Mouse (Mus musculus): ENCODE measurements around the gene Eif2b5. TPM values are rescaled to one million over a fixed set of nuclear protein-coding genes. Genes with fewer than 3 reads are reported as not detected.

Eif2b5 gene
- total RNA-seq (2023), result 42.8 to 52.1 TPM (median 47.2 TPM) in 4 replicates

DNA sequence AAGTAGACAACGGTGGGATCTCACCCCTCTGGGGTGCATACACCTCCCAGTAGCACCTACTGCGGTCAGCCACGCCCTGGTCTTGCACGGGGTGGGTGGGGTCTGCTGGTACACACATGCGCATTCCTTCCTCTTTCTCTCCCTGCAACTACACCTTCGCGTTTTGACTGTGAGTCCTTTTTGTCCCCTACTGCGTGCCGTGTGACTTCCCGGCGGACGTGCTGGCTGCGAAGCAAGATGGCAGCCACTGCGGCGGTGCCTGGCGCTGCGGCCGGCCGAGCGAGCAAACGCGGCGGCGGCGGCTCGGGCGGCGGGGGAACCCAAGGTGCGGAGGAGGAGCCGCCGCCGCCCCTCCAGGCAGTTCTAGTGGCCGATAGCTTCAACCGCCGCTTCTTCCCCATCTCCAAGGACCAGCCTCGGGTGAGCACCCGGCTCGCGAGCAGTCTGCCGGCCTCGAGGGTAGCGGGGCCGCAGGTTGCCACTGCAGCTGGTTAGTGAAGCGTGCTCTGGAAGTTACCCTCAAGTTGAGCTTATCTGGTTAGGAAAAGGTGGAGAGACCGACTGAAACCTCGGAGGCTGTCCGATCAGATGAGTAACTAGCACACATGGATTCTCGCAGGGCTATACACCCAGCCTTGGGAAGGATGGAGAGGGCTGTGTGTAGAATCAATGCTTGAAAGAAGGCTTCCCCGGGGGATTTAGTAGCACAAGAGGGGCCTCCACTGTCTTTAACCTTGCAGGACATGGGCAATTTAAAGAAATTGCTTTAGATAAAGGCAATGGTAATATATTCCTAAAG lies at the start of gene Eif2b5:
Gene Eif2b5, plus strand, starts transcription at position 141 of the 799 bp plus-strand sequence.

GRCm38 (mm10) chr16:20516726-20517201 lies 18.1 kb downstream of the Eif2b5 start, which contains the start of gene Dvl3:
Gene Dvl3, plus strand, starts transcription at chr16:20516982.

DNA sequence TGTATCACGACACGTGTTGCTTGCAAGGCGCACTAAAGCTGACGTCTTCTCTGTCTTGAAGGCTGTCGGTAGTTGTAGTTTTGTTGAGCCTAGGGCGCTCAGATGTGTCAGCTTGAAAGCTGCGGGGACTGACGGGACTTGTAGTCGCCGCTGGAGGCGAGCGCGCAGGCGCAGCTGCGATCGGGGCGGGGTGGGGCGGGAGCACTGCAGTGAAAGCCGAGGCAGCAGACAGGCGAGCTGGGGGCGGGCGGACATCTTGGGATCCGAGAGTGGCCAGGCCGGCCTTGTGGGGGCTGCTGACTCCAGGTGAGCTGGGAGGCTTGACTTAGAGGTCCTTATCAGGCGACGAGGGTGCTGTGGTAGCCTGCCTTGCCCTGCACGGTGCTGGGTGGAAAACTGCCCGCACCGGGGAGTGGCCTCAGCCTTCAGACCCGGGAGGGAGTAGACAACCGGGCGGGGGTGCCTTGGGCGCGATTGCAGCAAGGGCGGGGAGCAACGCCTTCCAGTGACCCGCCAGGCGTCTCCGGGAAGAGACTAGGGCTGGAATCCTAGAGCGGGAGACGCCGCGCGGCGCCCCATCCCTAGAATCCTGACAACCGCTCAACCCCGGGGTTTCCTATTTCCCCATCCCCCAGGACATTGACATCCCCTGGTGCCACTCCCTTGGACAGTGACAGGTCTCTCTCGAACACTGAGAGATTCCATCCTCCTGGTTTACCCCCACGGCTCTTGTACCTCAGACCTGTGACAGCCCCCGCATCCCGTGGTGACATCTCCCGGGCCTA lies 36.9 kb downstream of the Eif2b5 start, which contains the start of gene Ap2m1:
Gene Ap2m1, plus strand, starts transcription at position 183 of the 785 bp plus-strand sequence.

GRCm38 (mm10) chr16:20548096-20548948 lies 49.7 kb downstream of the Eif2b5 start, which contains the start of gene Abcf3:
Gene Abcf3, plus strand, starts transcription at chr16:20548577.

Other genes with a start within 250 kb of the Eif2b5 start
- gene Parl, start 196.4 kb upstream of the Eif2b5 start, total RNA-seq (2023), result 50.6 to 73.2 TPM (median 61.4 TPM) in 4 replicates
- not detected in 4 replicates for gene Cyp2ab1, start 173.4 kb upstream of the Eif2b5 start, total RNA-seq (2023)
- gene Abcc5, start 72.4 kb upstream of the Eif2b5 start, total RNA-seq (2023), result 23.8 to 28.1 TPM (median 25.8 TPM) in 4 replicates
- 41.5 to 43.6 TPM (median 42.6 TPM) in 4 replicates for gene Dvl3, start 18.2 kb downstream of the Eif2b5 start, total RNA-seq (2023)
- gene Ap2m1, start 36.7 kb downstream of the Eif2b5 start, total RNA-seq (2023), result 160 to 184 TPM (median 175 TPM) in 4 replicates
- 90.6 to 104 TPM (median 98.3 TPM) in 4 replicates for gene Abcf3, start 49.8 kb downstream of the Eif2b5 start, total RNA-seq (2023)
- 0.49 to 0.88 TPM in 2 of 4 replicates, not detected in the others for gene Vwa5b2, start 90.7 kb downstream of the Eif2b5 start, total RNA-seq (2023)
- gene Eef1akmt4, start 112.8 kb downstream of the Eif2b5 start, total RNA-seq (2023), result 3.9 to 5.7 TPM (median 4.5 TPM) in 4 replicates
- not detected in 4 replicates for gene Gm49333, start 112.8 kb downstream of the Eif2b5 start, total RNA-seq (2023)
- 9.5 to 14.5 TPM (median 12.0 TPM) in 4 replicates for gene Alg3, start 112.9 kb downstream of the Eif2b5 start, total RNA-seq (2023)
- not detected in 4 replicates for gene Camk2n2, start 122.5 kb downstream of the Eif2b5 start, total RNA-seq (2023)
- 0.76 TPM in 1 of 4 replicates, not detected in the others for gene Ece2, start 131.0 kb downstream of the Eif2b5 start, total RNA-seq (2023)
- gene Psmd2, start 152.8 kb downstream of the Eif2b5 start, total RNA-seq (2023), result 103 to 114 TPM (median 106 TPM) in 4 replicates
- gene Eif4g1, start 169.5 kb downstream of the Eif2b5 start, total RNA-seq (2023), result 317 to 345 TPM (median 335 TPM) in 4 replicates
- 0.41 to 0.91 TPM (median 0.43 TPM) in 3 of 4 replicates, not detected in the other for gene Fam131a, start 194.4 kb downstream of the Eif2b5 start, total RNA-seq (2023)
- 17.3 to 22.7 TPM (median 19.5 TPM) in 4 replicates for gene Polr2h, start 218.8 kb downstream of the Eif2b5 start, total RNA-seq (2023)
- 2.5 to 4.1 TPM (median 3.2 TPM) in 4 replicates for gene Clcn2, start 218.9 kb downstream of the Eif2b5 start, total RNA-seq (2023)
- gene Chrd, start 234.3 kb downstream of the Eif2b5 start, total RNA-seq (2023), result not detected in 4 replicates
- not detected in 4 replicates for gene Thpo, start 235.7 kb downstream of the Eif2b5 start, total RNA-seq (2023)

Data from B cell, adult 62 days (primary cell).